Mouse (Mus musculus): Measurements from ENCODE around the gene Mbnl3.

DNA sequence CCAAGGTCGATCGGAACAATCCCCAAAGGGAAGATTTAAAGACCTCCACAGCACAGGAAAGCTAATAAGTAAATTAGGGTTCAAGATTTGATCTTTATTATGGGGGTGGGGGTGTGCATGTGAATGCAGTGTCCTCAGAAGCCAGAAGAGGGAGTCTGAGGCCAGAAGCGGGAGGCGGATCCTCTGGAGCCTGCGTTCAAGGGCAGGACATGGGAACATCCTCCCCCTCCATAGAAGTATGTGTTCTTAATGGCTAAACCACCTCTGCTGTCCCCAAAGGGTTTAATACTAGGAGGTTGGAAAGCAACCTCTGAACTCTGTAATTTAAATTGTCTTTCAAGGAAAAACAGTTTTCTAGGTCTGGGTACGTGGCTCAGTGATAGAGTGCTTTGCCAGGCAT lies 34.9 kb downstream of the Mbnl3 start:
- TF ChIP-seq POLR2A (IDR thresholded peaks at IDR 0.05; ENCODE audit: insufficient read length, low read depth): no peak
- TF ChIP-seq REST (IDR thresholded peaks at IDR 0.05; ENCODE audit: insufficient read depth, insufficient read length): no peak
- no peak for TF ChIP-seq POLR2AphosphoS2 (IDR thresholded peaks at IDR 0.05; ENCODE audit: insufficient read length, low read depth)
- TF ChIP-seq USF1 (IDR thresholded peaks at IDR 0.05; ENCODE audit: low read depth): no peak
- no peak for TF ChIP-seq CEBPB (IDR thresholded peaks at IDR 0.05; ENCODE audit: insufficient read depth, poor library complexity, severe bottlenecking)
- TF ChIP-seq SRF (IDR thresholded peaks at IDR 0.05; ENCODE audit: control insufficient read depth, insufficient read length, low read depth): no peak
- no peak for TF ChIP-seq E2F4 (IDR thresholded peaks at IDR 0.05; ENCODE audit: insufficient read depth)
